Comparison of ENCODE assay signal across 7 mouse cellular contexts in genomic region chr11:43682415-43683217, GRCm38 (mm10). TPM values are rescaled to one million over a fixed set of nuclear protein-coding genes. Genes with fewer than 3 reads are reported as not detected.
DNase-seq lines count a peak whose midpoint lies in the region; ATAC-seq lines count a peak whose summit lies in the region.

No protein-coding gene starts in this region.

- H3K27me3 ChIP-seq in hindbrain, embryonic 14.5 days (ENCODE audit: control insufficient read depth, insufficient read depth, low read length) = no peaks in the 10 kb centered on the region

- peaks cover 25% of the 10 kb centered on the region for H3K4me1 ChIP-seq in hindbrain, embryonic 14.5 days (replicated peaks; ENCODE audit: control insufficient read depth, insufficient read depth, low read length)

- peak; percentile 52 for DNase-seq in T-cell, adult 2 months (ENCODE audit: low spot score)
- peak; percentile 79 to 80 for DNase-seq in cerebellum, postnatal 10 days
- DNase-seq in frontal cortex, postnatal 25 days (ENCODE audit: low spot score in 2 of 2) = peak; percentile 35 to 40
- DNase-seq in hindbrain, embryonic 14.5 days (ENCODE audit: low spot score) = peak; percentile 74
- peak; percentile 55 to 67 for DNase-seq in left cerebral cortex, adult 18-20 months (ENCODE audit: low spot score in 2 of 2)
- DNase-seq in lung, postnatal 4 days = peak; percentile 67
- peak; percentile 67 to 70 for DNase-seq in right cerebral cortex, postnatal 10 days (ENCODE audit: low spot score in 2 of 2)

- peak; percentile 22 for ATAC-seq in hindbrain, embryonic 14.5 days (ENCODE audit: low FRiP score)

- peaks cover 31% of the 10 kb centered on the region for H3K36me3 ChIP-seq in hindbrain, embryonic 14.5 days (replicated peaks; ENCODE audit: control insufficient read depth, insufficient read depth)

- H3K4me3 ChIP-seq in hindbrain, embryonic 14.5 days (replicated peaks; ENCODE audit: low read length) = peak overlapping the region; percentile 94

- H3K4me2 ChIP-seq in hindbrain, embryonic 14.5 days (replicated peaks) = peak overlapping the region; percentile 73

- no peaks in the 10 kb centered on the region for H3K9me3 ChIP-seq in hindbrain, embryonic 14.5 days (ENCODE audit: control insufficient read depth, low read length)

- H3K9ac ChIP-seq in hindbrain, embryonic 14.5 days = peak overlapping the region; percentile 96

- WGBS in hindbrain, embryonic 14.5 days = 2% methylated on average over 50 of the region's 72 CpGs

- peak overlapping the region; percentile 97 for H3K27ac ChIP-seq in hindbrain, embryonic 14.5 days

RNA-seq across cellular contexts. Expression of gene Pwwp2a, which starts 0.8 kb away (rescaled TPM):
- 42.1 and 42.7 TPM in 2 replicates for polyA plus RNA-seq in hindbrain, embryonic 14.5 days (2014; fragmentation: Nextera tagmentation; extraction: Ambion mirVana)
- total RNA-seq in left cerebral cortex, adult 18-20 months (2021) = 10 to 100 TPM; 61.2 to 65.4 TPM

Comparison
In these comparisons a context has a peak if more than half of its experiments do, and no peak if none do; other contexts are left out.
1. Peak in every context shown above with its lines: DNase-seq, ATAC-seq, H3K4me3 ChIP-seq and H3K27ac ChIP-seq.